Mouse (Mus musculus) ES-Bruce4 (cell line): ENCODE data around the gene Hfe2.

Experiments
- CTCF ChIP-seq: IDR thresholded peaks from one replicate; pipeline ENCODE4 v1.8.1; 2011; ENCODE audit warnings: low read depth, low read length
- POLR2A ChIP-seq: IDR thresholded peaks from one replicate; pipeline ENCODE4 v1.8.1; 2011; ENCODE audit warnings: low read length; ENCODE audit not compliant: insufficient read depth

DNA sequence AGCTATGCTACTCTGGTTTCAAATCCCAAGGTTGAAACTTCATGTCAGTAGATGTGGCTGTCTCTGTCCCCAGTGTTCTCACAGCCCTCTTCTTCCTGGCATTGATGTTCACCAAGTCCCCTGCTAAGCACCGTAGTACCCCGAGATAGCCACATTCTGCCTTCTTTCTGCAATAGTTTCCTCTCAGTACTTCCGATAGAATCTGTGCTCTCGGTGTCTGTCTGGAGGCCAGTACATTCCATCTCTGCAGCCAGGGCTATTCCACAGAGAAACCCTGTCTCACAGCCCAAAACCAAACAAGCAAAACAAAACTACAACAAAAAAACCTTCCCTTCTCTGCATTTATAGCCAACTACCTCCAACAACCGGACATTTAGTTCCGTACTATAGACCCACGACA lies 28.8 kb upstream of the Hfe2 start:
- TF ChIP-seq CTCF: no peak
- no peak for TF ChIP-seq POLR2A
